Mouse (Mus musculus): ENCODE results near the gene Zic5.

Zic5 gene

DNA sequence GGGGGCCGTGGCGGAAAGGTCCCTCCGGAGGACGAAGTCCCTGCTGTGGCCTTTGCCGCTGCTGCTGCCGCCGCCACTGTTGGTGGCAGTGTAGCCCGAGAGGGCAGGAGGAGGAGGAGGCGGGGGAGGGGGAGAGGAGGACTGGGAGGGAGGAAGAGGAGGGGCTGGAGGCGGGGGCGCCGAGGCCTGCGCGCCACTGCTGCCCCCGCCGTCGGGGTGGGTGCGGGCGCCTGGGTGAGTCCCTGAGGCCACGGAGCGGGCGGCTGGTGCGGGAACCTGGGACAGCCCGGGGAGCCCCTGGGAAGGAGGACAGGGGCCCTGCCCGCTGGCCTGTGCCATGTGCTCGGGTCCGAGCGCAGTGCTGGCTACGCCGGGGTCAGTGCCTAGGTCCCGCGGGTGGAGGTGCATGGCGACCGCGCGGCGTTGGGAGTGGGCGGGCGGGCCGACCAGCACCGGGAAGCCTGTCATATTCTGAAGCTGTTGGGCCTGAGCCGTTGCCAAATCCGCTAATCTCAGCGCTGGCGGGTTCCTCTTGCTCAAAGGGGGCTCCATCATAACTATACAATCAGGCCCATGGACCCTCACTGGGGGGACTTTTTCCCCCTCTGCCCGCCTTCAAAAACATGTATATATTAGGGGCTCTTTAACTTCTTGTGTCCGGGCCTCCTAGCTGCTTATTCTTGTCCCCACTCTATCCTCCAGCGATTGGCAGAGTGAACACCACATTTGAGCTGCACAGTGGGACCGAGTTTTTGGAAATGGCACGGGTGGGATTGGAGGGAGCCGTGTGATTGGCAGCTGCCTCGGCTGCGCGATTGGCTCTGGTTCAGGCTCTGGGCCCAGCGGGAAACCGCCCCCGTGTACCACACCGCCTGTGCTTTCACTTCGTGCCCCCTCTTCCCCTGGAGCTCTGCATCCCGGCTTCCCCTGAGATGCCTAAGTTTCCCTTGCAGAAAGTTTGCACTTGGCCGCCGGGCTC, at the start of gene Zic5:
Gene Zic5, minus strand, starts transcription at position 915 of the 979 bp plus-strand sequence.
- DNase-seq (ENCODE audit: low spot score in 2 of 2): no peak

- no peak for DNase-seq (ENCODE audit: low spot score in 2 of 2)
Observed at GRCm38 (mm10) chr14:122513511-122514036, 48.1 kb upstream of the Zic5 start.

GRCm38 (mm10) chr14:122511519-122511918, 46.0 kb upstream of the Zic5 start:
- DNase-seq (ENCODE audit: low spot score in 2 of 2): no peak

DNA sequence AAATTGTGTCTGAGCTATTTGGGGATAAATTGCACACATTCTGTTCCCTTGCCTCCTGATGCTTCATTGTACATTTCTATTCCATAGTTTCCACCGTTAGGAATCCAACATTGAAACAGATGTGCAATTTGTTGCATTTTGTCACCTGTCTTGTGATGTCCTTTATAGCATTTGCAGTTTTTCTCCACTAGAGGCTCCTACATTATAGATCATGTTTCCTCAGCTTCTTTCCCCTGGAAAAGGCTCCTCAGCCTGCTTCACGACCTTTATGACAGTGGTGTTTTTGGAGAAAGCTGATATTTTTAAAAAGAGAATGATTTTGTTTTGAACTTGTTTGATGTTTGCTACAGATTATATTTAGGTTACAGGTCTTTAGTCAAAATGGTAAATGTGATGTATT, 43.6 kb upstream of the Zic5 start:
- no peak for DNase-seq (ENCODE audit: low spot score in 2 of 2)

DNA sequence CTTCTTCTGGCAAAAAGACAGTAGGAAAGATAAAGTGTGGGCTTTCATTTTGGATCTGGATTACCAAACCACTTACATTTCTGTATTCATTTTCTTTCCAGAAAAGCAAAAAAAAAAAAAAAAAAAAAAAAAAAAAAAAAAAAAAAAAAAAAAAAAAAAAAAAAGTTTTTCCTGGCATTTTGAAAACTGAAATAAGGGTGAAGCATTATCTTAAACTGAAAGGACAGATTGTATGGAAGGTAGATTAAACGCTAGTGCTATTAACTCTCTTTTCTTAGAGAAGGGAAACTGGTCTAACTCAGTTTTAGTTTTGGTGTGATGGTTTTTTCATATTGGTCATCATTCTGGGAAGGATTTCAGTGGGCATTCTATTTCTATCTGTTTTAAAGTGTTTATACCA, 26.5 kb upstream of the Zic5 start:
- no peak for DNase-seq (ENCODE audit: low spot score in 2 of 2)

- DNase-seq (ENCODE audit: low spot score in 2 of 2): no peak
Observed at GRCm38 (mm10) chr14:122491521-122491920, 26.0 kb upstream of the Zic5 start.

- no peak for DNase-seq (ENCODE audit: low spot score in 2 of 2)
Observed at GRCm38 (mm10) chr14:122490441-122491328, 25.2 kb upstream of the Zic5 start, which contains the start of gene Gm10837. TSS of gene Gm10837 (plus strand) at chr14:122490586.

DNA sequence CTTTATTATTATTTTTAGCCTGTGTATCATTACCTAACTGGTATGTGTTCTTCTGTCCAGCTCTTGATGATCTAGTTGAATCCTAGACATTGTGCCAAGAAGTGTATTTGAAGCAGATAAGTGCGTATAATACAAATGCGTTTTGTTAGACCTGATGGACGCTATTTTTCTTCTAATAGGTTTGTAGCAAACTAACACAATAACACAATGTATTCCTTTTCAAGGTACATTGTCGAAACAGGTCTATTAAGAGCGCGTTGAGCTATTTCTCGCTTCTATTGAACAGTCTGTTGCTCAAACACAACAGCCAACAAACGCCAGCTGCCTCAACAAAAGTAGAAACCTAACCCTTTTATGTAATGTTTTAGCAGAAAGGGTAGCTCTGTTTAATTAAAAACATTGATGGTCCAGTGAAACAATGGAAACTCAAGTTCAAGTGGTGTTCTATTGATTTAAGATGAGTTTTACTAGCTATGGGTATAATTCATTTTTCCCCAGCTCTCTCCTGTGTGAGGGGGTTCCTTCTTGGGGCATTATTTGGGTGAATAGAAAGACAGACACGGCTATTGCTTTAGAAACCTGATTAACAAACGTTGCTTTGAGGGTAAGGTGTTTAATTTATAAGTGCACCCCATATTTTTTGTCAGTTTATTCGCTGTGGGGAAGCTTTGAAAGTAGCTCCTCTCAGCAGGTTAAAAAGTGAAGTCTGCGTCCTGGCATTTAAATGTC, 24.4 kb upstream of the Zic5 start:
- DNase-seq (ENCODE audit: low spot score in 2 of 2): no peak

- DNase-seq (ENCODE audit: low spot score in 2 of 2): no peak
Observed at GRCm38 (mm10) chr14:122489041-122489440, 23.6 kb upstream of the Zic5 start.

DNA sequence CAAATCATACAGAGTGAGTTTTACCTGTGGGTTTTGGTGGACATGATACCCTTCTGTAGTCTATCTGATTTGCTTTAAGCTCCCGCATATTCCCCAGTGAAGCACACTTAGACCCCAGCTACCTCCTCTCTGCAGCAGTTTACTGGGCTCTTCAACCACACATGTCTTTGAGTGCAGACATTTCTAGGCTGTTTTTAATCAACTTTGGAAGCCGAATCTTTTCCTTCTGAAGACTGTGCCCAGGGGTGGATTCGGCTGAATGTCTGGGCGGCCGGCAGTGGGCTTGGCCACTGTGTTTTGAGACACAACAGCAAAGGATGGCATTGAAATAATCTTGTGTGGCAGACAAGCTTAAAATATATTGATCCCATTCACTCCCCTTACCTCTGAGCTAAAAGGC, 21.9 kb upstream of the Zic5 start:
- no peak for DNase-seq (ENCODE audit: low spot score in 2 of 2)

- no peak for DNase-seq (ENCODE audit: low spot score in 2 of 2)
Observed at GRCm38 (mm10) chr14:122486611-122487010, 21.1 kb upstream of the Zic5 start.

- DNase-seq (ENCODE audit: low spot score in 2 of 2): no peak
Observed at GRCm38 (mm10) chr14:122485635-122486181, 20.2 kb upstream of the Zic5 start.

DNA sequence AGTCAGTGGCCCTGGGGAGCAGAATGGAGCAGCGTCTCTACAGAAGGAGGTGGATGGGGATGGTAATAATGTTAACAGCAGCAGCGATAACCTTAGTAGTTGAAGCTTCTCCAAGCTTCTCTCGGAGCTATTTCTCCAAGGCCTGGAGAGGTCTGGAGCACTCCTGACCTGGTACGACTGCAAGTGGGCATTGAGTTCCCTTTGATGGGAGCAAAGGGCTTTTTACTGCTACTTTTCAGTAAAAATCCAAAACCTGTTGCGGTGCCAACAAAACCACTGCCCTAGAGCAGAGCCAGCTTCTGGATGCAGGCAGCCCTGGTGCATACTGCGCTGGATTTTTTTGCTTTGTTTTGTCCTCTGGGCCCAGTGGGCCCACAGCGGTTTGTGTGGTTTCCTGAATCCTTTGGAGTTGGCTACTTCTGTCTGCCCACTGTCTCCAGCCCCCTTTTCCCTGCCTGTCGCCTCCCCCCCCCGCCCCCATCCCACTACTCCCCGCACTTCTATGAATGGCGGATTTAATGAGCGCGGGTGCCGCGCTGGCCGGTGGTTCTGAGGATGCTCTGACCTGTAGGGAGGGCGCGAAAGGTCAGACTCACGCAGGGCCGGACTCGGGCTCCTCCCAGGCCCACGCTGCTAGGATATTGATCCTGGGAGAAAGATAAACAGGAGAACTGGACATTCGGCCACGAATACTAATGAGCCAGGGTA, 19.5 kb upstream of the Zic5 start:
- DNase-seq (ENCODE audit: low spot score in 2 of 2): no peak

- DNase-seq (ENCODE audit: low spot score in 2 of 2): no peak
Observed at GRCm38 (mm10) chr14:122484458-122484843, 19.0 kb upstream of the Zic5 start.

DNA sequence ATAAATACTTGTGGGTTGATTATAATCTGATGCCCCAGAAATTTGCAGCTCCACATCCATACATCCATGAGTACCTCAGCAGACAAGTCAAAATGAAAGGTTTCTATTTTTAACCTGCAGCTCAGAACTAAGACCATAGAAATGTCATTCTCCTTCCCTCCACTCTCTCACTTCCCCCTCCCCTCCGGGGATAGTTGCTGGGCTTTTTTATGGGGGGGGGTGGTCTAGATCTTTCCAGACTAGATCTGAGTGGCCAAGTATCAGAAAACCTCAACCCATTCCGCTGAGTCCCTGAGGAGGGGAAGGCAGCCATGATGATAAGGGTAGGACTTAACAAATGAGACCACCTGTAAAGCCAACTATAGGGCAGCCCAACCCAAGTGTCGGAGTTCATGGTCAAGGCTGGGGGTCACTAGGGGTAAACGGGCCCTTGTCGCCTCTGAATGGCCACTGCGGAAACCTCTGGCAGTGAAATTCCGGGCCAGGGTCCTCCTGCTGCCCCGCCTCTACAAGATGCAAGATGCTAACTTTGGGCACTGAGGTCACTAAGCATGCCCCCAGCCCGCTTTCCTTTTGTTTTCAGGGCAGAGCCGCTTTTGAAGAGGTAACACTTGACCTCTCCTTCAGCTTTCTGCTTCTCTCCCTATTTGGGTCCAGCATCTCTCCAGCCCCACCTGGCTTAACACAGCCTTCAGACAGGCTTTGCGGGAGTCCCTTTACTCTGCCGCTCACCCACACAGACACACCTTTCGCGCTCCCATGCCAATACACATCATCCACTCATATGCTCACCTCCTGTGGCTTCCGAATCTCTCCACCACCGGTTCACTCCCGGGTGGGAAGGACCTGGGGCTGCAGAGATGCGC, 18.3 kb upstream of the Zic5 start:
- no peak for DNase-seq (ENCODE audit: low spot score in 2 of 2)

DNA sequence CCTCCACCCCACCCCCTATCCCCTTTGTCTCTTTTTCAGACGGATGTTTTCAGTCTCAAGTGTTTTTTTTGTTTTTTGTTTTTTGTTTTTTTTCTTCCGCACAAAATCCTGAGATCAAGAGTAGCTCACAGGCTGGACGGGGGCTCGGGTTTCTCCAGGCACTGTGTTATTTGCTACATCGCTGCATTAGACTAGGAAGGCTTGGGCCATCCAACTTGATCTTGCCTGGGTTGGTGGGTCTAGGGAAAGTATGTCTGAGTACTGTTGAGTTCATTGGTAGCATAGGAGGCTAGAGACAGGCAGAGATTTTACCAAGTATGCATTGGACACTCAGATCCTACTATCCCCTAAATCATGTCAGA, 17.5 kb upstream of the Zic5 start:
- no peak for DNase-seq (ENCODE audit: low spot score in 2 of 2)

DNA sequence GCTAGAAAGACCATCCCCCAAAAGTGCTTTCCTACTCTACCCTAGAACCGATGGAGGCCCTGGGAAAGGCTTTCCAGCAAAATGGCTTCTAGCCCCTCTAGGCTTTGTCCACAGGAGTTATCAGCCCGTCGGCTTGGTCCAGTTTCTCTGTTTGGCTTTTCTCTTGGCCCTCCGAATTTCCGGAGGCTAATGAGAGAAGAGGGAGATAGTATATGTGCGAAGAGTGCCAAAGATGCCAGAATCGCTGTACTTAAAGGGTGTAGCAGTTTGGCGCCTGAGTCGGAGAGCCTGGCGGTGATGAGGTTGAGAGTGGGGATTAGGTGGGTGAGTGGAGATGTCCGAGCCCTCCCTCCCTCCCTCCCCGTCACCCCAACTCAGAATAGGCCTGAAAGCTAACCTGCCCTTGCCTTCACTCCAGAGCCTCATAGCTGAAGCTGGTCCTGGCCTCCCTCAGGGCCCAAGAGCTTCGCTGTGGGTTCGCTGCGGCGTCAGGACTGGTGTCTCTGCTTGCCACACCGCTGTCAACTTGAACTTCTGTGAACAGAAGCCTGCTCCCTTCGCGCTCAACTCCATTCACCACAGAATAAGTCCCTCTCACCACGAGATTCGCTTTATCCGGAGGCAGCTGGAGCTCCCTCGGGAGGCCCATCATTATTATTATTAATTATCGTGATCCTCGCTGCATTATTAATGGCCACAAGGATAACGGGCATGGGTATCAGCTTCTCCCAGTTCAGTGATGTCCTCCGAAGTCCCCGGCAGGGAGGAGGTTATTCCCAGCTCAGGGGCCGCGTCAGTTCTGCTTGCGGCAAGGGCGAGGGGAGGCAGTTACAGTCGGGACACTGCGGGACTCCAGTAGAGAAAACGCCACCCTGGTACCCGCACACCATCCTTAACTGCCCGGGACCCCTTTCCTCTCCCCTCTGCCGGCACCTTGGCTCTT, 16.9 kb upstream of the Zic5 start:
- DNase-seq (ENCODE audit: low spot score in 2 of 2): no peak

- DNase-seq (ENCODE audit: low spot score in 2 of 2): no peak
Observed at GRCm38 (mm10) chr14:122481181-122481580, 15.7 kb upstream of the Zic5 start.

GRCm38 (mm10) chr14:122480355-122480754, 14.9 kb upstream of the Zic5 start:
- DNase-seq (ENCODE audit: low spot score in 2 of 2): no peak

Data from spleen, postnatal 36 days (tissue).